Mouse (Mus musculus) myocyte (in vitro differentiated cells): ENCODE data around the gene Thada. TPM values are rescaled to one million over a fixed set of nuclear protein-coding genes. Genes with fewer than 3 reads are reported as not detected.

ENCODE experiments used
- H3K27me3 ChIP-seq: one replicate; pipeline ENCODE4 v1.6.1; 2011; ENCODE audit not compliant: control insufficient read depth, insufficient read depth, insufficient read length
- H3K36me3 ChIP-seq: one replicate; pipeline ENCODE4 v1.6.1; 2011; ENCODE audit not compliant: control insufficient read depth, insufficient read depth
- H3K4me2 ChIP-seq: one replicate; pipeline ENCODE4 v1.6.1; 2011; ENCODE audit warnings: low read depth, control low read depth
- H3K4me3 ChIP-seq: one replicate; pipeline ENCODE4 v1.5.1; 2011; ENCODE audit warnings: mild to moderate bottlenecking, control low read depth, moderate library complexity
- H3K79me2 ChIP-seq: one replicate; pipeline ENCODE4 v1.6.1; 2011; ENCODE audit not compliant: control insufficient read depth, insufficient read depth
- H3ac ChIP-seq: one replicate; pipeline ENCODE4 v1.6.1; 2011; ENCODE audit not compliant: control insufficient read depth, insufficient read length
- CEBPB ChIP-seq: IDR thresholded peaks from 2 replicates; pipeline ENCODE4 v1.6.1; 2011; ENCODE audit warnings: mild to moderate bottlenecking, moderate library complexity; ENCODE audit not compliant: poor library complexity, insufficient read depth, severe bottlenecking
- E2F4 ChIP-seq: IDR thresholded peaks from one replicate; pipeline ENCODE4 v1.6.1; 2011; ENCODE audit warnings: mild to moderate bottlenecking, control low read depth, moderate library complexity; ENCODE audit not compliant: insufficient read depth
- MAX ChIP-seq: IDR thresholded peaks from one replicate; pipeline ENCODE4 v1.6.1; 2011; ENCODE audit warnings: low read depth, mild to moderate bottlenecking, control low read depth
- MYOD1 ChIP-seq, 3 experiments: IDR thresholded peaks; one replicate each; pipeline ENCODE4 v1.6.1; 2011; ENCODE audit warnings: control low read depth in 2 of 3, low read depth in 2 of 3, mild to moderate bottlenecking in 2 of 3, moderate library complexity in 1 of 3; ENCODE audit not compliant: insufficient read length in 2 of 3, control insufficient read depth in 1 of 3
- MYOG ChIP-seq, 3 experiments: IDR thresholded peaks; one replicate each; pipeline ENCODE4 v1.6.1; 2011; ENCODE audit warnings: control low read depth in 2 of 3, low read depth in 2 of 3, mild to moderate bottlenecking in 2 of 3; ENCODE audit not compliant: insufficient read length in 2 of 3, control insufficient read depth in 1 of 3, insufficient read depth in 1 of 3
- POLR2A ChIP-seq: IDR thresholded peaks from one replicate; pipeline ENCODE4 v1.6.1; 2011; ENCODE audit warnings: low read depth, mild to moderate bottlenecking, control low read depth, moderate library complexity; ENCODE audit not compliant: insufficient read length
- POLR2AphosphoS2 ChIP-seq: IDR thresholded peaks from one replicate; pipeline ENCODE4 v1.6.1; 2011; ENCODE audit warnings: low read depth, control low read depth; ENCODE audit not compliant: insufficient read length
- REST ChIP-seq: IDR thresholded peaks from one replicate; pipeline ENCODE4 v1.6.1; 2011; ENCODE audit warnings: mild to moderate bottlenecking, control low read depth, moderate library complexity; ENCODE audit not compliant: insufficient read depth, insufficient read length
- SRF ChIP-seq: IDR thresholded peaks from one replicate; pipeline ENCODE4 v1.6.1; 2011; ENCODE audit warnings: low read depth; ENCODE audit not compliant: control insufficient read depth, insufficient read length
- TCF12 ChIP-seq: IDR thresholded peaks from one replicate; pipeline ENCODE4 v1.6.1; 2011; ENCODE audit warnings: mild to moderate bottlenecking, control low read depth; ENCODE audit not compliant: poor library complexity, insufficient read depth, severe bottlenecking
- TCF3 ChIP-seq: IDR thresholded peaks from one replicate; pipeline ENCODE4 v1.6.1; 2011; ENCODE audit warnings: low read depth, control low read depth; ENCODE audit not compliant: insufficient read length
- USF1 ChIP-seq: IDR thresholded peaks from one replicate; pipeline ENCODE4 v1.6.1; 2011; ENCODE audit warnings: low read depth, mild to moderate bottlenecking, control low read depth, moderate library complexity
- polyA plus RNA-seq: library from polyadenylated mRNA; unstranded; fragments of >200 nt; fragmentation: generic; extraction: Trizol; gene quantifications from one replicate; pipeline ENCODE4 v1.2.1, GENCODE M21; 2012; ENCODE audit warnings: missing spikeins

The Thada gene
- polyA plus RNA-seq, 1 experiment, result 5.5 TPM

DNA sequence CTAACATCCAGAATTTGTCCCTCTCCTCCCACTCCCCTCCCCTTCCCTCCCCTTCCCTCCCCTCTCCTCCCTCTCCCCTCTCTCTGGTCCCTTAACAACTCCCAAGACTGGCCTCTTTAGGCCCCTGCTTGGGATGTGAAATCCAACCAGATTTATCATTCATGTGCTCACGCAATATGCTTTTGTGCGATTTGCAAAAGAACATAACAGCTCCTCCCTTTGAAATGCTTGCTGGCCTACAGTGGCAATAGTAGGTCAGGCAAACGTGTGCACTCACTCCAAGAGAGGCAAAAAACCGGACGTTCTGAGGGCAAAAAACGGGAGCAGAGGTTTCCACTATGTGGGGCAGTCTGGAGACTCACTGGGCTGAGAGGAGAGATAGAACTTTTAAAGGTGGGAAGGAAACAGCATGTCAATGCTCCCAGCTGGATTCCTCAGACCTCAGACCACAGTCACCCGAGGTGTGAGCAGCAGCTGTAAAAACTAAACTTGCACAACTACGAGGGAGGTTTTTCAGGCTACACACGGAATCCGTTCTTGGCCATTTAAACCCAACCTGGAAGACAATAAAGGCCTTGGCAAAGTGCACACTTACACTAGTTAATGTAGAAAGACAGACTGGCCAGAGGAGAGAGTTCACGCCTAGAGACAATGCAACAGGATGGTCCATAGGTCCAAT, 45.1 kb upstream of the Thada start:
- TF ChIP-seq POLR2AphosphoS2 (no peak), SRF (no peak), CEBPB (0 out of 2 replicates have a peak, but pooled peaks have one; percentile 46), POLR2A (no peak), USF1 (no peak), MYOG (IDR thresholded peaks at IDR 0.05; ENCODE audit: control insufficient read depth in 1 of 3, insufficient read depth in 1 of 3, insufficient read length in 2 of 3, low read depth in 2 of 3) (peak in 1 of 3 experiments; percentile 37), MYOD1 (IDR thresholded peaks at IDR 0.05; ENCODE audit: control insufficient read depth in 1 of 3, insufficient read length in 2 of 3, low read depth in 2 of 3) (peak in 2 of 3 experiments; percentile 43 to 69)
- no peaks in the 10 kb centered on the region for H3K27me3 ChIP-seq
- H3K4me2 ChIP-seq, result peak overlapping the region; percentile 100
- peaks cover 17% of the 10 kb centered on the region for H3K79me2 ChIP-seq
- H3K4me3 ChIP-seq, result peak overlapping the region; percentile 70
- H3ac ChIP-seq, result peak overlapping the region; percentile 42
- no peaks in the 10 kb centered on the region for H3K36me3 ChIP-seq

DNA sequence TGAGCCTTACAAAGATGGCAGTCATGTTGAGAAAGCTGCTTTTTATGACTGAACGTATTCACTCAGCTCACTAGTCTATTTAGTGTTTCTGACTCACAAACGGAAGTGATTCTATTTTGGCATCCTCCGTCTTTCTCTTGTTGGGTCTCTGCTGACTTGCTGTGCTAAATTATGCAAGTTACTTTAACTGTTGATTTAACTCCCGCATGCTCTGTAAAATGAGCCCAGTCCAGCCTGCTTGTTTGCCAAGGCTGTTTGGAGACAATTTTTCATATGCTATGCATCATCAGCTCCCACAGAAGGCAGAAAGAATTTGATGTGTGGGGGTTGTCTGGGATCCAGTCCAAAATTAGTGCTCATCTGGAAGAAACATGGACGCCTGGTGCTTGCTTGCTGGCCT, 44.4 kb upstream of the Thada start:
- no peak overlapping the region for H3ac ChIP-seq
- no peaks in the 10 kb centered on the region for H3K27me3 ChIP-seq
- no peaks in the 10 kb centered on the region for H3K36me3 ChIP-seq
- TF ChIP-seq POLR2AphosphoS2 (no peak), USF1 (no peak), MYOG (IDR thresholded peaks at IDR 0.05; ENCODE audit: control insufficient read depth in 1 of 3, insufficient read depth in 1 of 3, insufficient read length in 2 of 3, low read depth in 2 of 3) (no peak), SRF (no peak), REST (no peak), POLR2A (no peak), CEBPB (no peak), MAX (no peak), TCF12 (no peak), TCF3 (no peak), MYOD1 (IDR thresholded peaks at IDR 0.05; ENCODE audit: control insufficient read depth in 1 of 3, insufficient read length in 2 of 3, low read depth in 2 of 3) (no peak), E2F4 (no peak)
- H3K4me2 ChIP-seq, result peak overlapping the region; percentile 100
- peak overlapping the region; percentile 70 for H3K4me3 ChIP-seq
- peaks cover 11% of the 10 kb centered on the region for H3K79me2 ChIP-seq

DNA sequence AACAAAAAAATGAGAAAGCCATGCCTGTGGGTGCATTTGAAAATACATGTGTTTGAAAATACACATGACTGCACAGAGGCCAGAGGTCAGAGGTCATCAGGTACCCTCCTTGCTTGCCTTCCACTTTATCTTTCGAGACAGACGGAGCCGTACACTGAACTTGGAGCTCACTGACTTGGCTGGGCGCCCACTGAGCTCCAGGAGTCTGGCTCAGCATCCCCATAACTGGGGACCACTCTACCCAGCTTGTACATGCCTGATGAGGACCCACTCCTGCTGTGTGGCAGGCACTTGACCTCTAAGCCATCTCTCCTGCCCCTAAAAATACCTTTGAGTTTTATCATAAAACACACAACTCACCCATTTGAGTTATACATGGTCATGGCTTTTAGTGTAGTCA, 43.2 kb upstream of the Thada start:
- TF ChIP-seq TCF12, result no peak
- no peak for TF ChIP-seq POLR2A
- no peaks in the 10 kb centered on the region for H3K27me3 ChIP-seq
- H3K4me3 ChIP-seq, result no peak overlapping the region
- H3K36me3 ChIP-seq, result no peaks in the 10 kb centered on the region
- no peak overlapping the region for H3ac ChIP-seq
- H3K79me2 ChIP-seq, result peaks cover 11% of the 10 kb centered on the region
- no peak overlapping the region for H3K4me2 ChIP-seq

DNA sequence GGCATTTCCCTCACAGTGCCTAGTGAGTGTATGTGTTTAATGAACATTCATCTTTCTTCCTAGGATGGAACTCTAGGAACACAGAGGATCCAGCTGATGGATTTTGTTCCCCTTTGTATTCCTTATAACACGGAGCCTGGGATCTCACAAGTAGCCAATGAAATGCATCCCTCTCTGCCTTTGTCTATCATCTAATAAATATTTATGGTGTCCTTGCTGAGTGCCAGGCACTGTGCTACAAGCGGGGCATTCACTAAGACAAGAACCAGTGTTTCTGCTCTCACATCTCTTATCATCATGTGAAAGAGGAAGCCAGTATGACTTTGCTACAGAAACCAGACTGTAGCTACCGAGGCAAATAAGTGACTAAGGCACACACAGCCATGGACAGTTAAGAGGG, 42.7 kb upstream of the Thada start:
- no peaks in the 10 kb centered on the region for H3K27me3 ChIP-seq
- H3ac ChIP-seq, result no peak overlapping the region
- H3K36me3 ChIP-seq, result no peaks in the 10 kb centered on the region
- no peak overlapping the region for H3K4me3 ChIP-seq
- TF ChIP-seq CEBPB (no peak), SRF (no peak), MAX (no peak), USF1 (no peak), POLR2AphosphoS2 (no peak), MYOG (IDR thresholded peaks at IDR 0.05; ENCODE audit: control insufficient read depth in 1 of 3, insufficient read depth in 1 of 3, insufficient read length in 2 of 3, low read depth in 2 of 3) (no peak)
- peaks cover 11% of the 10 kb centered on the region for H3K79me2 ChIP-seq
- no peak overlapping the region for H3K4me2 ChIP-seq

DNA sequence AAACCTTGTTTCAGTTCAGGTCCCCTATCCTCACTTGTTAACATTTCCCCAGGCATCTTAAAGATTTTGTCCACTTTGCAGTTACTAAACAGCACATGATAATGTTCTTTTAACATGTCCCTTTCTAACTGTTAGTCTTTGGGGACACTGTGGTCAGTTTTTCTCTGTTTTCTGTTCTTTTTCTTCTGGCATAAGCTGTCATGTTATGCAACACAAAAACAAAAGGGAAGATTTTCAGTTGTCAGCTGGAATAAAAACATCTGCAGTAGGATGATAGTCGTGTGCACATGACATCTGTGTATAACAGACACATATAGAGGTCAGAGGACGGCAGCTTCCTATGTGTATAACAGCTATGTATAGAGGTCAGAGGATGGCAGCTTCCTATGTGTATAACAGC, 39.9 kb upstream of the Thada start:
- Histone ChIP-seq H3K36me3 (no peaks in the 10 kb centered on the region), H3K79me2 (no peaks in the 10 kb centered on the region), H3K4me2 (no peak overlapping the region), H3K27me3 (no peaks in the 10 kb centered on the region), H3ac (no peak overlapping the region), H3K4me3 (no peak overlapping the region)
- TF ChIP-seq POLR2A (no peak), CEBPB (no peak), E2F4 (no peak), MAX (no peak), TCF12 (no peak), MYOG (IDR thresholded peaks at IDR 0.05; ENCODE audit: control insufficient read depth in 1 of 3, insufficient read depth in 1 of 3, insufficient read length in 2 of 3, low read depth in 2 of 3) (no peak), TCF3 (no peak), MYOD1 (IDR thresholded peaks at IDR 0.05; ENCODE audit: control insufficient read depth in 1 of 3, insufficient read length in 2 of 3, low read depth in 2 of 3) (no peak), USF1 (no peak), SRF (no peak), REST (no peak), POLR2AphosphoS2 (no peak)
